Mouse (Mus musculus) 3T3-L1 (cell line): Measurements from ENCODE around the gene Gpx4.
A peak's percentile ranks its signal among the peaks of the same experiment; 100 is the strongest.
"Not testable (repeated sequence)": the region's sequence is repeated elsewhere in the genome, so short reads cannot be mapped to it uniquely, and the experiment has no call there.

ENCODE experiments used
- DNase-seq: peaks from one replicate; pipeline ENCODE4 v3.0.0-alpha.2; 2015; ENCODE audit warnings: low read depth, low spot score

Gene Gpx4

DNA sequence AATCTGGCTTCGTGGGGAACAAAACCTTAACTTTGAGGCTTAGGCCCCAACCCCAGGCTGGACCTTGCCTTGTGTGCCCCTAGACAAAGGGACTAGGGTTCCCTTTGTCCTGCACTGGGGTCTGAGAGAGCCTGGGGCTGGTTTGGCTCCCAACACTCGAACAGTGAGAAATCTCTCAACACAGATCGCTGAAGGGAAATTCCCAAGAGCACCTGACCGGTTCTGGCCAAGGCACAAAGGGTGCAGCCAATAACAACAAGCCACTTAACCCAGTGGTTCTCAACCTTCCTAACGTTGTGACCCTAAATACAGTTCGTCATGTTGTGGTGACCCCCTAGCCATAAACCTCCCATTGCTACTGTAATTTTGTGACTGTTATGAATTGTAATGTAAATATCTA is 3.3 kb downstream of the Gpx4 start:
- no peak for DNase-seq

DNA sequence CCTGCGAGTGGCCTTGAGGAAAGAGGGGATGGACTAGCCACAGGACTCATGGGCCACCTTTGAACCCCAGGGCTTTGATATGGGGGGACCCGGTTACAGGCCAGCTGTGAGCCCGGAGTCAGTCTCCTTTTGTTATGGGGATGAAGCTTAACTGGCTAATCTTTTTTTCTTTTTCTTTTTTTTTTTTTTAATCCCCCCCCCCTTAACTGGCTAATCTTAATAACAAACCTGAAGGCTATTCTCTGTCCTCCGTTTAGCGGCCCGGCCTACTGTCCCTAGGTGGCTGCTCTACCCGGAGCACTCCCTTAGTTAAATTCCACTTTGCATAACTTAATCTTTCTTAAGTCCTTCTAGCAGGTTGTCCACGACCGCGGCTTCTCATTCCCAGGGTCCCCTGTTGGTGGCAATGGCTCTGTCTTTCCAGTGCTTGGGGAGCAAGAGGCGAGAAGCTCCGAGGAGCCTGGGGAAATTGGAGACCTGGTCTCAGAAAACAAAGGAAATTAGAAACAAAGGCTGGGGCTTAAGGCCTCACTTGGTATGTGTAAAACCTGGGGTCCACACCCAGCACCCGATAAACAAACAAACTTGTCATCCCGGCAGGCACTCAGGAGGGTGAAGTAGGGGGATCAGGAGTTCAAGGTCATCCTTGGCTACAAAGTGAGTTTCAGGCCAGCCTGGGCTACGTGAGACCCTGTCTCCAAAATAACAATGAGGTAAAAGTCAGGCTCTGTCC is 4.1 kb downstream of the Gpx4 start:
- no peak for DNase-seq

DNA sequence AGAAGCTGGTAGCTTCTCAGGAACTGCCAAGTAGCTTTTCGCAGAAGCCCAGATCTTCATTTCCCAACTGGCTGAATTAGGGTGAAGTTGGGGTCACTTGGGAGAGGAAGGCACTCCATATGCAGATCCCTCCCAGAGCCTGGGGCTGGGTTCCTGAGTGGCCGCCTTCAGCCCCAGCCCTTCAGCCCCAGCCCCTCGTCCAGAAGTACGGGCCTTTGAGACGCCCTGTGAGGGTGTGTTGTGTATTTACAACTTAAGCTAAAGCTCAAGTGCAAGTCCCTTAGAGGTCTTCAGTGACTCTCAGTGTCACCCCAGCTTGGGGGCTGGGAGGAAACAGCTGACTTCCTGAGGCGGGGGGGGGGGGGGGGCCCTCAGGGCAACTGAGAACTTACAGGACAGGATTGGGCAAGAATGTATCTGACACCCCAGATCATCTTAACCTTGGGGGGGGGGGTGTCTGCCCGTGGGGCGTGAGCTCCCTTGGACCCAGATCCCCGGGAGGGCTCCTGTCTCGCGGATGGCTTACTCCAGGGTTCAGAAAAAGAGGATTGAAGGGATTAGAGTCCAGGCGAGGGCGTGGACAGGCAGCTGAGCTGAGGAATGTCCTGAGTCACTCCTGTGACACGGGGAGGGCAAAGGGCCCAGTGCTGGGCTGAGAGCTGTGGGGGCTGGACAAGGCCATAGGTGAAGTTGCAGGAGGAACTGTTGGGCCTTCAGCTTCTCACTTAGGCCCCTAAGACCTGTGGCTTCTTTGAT is 4.8 kb downstream of the Gpx4 start:
- peak; percentile 90 for DNase-seq

DNA sequence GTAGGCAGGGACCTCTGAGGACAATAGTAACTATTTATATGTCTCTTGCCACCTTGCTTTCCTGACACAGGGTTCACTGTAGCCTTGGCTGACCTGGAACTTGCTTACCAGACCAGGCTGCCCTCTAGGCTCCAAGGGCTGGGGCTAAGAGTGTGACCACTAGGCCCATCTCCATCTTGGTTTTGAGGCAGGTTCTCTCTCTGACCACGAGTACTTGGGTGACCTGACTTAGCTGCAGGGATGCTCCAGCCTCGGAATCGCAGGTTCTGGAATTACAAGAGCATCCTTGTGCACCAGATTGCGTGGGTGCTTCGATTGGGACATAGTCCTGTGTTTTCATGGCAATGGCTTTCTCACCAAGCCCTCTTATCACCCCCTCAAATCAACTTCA is 5.4 kb downstream of the Gpx4 start:
- no peak for DNase-seq

DNA sequence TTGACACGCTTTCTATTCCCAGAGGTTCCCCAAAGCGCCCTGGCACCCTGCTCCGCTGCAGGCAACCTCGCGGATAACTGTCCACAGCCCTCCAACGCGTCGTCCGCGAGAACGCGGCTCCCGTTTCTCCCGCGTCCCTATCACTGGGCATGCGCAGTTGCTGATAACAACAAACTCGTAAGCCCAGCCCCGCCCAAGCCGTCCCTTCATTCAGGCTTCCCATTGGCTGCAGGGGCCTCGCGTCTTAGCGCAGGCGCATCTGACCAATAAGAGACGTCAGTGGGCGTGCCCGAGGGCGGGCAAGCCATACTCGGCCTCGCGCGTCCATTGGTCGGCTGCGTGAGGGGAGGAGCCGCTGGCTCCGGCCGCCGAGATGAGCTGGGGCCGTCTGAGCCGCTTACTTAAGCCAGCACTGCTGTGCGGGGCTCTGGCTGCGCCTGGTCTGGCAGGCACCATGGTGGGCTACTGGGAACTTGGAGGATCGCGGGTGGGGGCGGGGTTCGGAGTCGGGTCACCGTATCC is 6.4 kb downstream of the Gpx4 start:
- peak; percentile 99 for DNase-seq

DNA sequence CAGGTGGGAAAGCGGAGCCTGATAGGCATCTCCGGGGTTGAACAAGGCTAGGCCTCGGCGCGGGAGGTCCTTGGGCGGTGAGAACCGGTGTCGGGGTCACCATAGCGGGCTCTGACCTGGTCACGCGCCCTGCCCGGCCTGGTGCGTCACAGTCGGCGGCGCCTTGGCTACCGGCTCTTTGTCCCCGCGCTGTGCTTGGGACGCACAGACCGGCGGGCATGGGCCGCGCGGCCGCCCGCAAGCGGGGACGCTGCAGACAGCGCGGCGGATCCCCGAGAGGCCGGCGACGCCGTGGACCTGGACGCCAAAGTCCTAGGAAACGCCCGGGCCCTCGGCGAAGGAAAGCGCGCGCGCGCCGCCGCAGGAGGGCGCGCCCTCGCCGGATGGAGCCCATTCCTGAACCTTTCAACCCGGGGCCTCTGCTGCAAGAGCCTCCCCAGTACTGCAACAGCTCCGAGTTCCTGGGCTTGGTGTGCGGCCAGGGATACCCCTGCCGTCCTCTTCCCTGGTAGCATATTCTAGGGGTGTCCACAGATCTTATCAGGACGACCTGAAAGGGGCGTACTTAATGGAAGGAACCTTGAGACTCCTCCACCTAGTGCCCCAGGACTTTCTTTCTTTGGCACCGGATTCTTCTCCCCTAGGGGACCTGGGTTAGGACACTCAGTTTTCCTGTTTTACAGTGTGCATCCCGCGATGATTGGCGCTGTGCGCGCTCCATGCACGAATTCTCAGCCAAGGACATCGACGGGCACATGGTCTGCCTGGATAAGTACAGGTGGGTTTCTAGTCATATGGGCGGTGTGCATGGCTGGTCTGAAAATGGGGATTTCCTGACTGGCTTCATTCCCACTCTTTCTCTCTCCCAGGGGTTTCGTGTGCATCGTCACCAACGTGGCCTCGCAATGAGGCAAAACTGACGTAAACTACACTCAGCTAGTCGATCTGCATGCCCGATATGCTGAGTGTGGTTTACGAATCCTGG is 7.2 kb downstream of the Gpx4 start:
- peak; percentile 68 for DNase-seq

DNA sequence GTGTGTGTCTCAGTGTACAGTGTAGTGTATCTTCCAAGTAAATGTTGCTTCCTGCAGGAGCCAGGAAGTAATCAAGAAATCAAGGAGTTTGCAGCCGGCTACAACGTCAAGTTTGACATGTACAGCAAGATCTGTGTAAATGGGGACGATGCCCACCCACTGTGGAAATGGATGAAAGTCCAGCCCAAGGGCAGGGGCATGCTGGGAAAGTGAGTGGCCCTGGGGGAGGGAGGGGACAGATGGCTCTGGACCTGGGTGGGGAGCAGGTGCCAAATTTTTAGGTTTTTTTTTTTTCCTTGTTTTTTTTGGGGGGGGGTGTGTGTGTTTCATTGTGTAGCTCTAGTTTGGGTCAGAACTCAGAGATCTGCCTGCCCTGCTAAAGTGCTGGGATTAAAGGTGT is 7.9 kb downstream of the Gpx4 start:
- DNase-seq = not testable (repeated sequence)

DNA sequence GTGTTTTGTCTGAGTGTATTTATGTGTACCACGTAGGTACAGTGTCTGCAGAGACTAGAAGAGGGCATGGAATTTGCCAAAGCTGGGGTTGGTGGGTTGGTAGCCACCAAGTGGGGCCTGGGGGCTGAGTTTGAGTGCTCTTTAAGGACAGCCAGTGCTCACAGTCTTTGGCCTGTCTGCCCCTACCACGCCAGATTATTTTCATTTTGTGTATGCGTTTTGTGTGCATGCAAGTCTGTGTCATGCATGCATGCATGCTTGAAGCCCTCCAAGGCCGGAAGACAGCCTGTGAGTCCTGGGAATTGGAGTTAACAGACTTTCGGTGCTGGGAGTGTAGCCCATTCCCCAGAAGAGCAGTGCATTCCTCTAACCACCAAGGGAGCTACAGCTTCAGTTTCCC is 8.4 kb downstream of the Gpx4 start:
- no peak for DNase-seq

DNA sequence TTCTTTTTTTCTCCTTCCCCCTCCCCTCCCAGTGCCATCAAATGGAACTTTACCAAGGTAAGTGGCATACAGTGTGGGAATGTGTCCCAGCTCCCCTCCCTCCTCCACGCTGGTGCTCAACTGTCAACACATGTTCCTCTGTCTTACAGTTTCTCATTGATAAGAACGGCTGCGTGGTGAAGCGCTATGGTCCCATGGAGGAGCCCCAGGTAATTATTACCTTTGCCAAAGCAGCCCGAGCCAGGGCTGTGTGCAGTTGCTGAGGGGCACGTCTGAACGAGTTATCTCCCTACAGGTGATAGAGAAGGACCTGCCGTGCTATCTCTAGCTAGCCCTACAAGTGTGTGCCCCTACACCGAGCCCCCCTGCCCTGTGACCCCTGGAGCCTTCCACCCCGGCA is 8.9 kb downstream of the Gpx4 start:
- DNase-seq = no peak

DNA sequence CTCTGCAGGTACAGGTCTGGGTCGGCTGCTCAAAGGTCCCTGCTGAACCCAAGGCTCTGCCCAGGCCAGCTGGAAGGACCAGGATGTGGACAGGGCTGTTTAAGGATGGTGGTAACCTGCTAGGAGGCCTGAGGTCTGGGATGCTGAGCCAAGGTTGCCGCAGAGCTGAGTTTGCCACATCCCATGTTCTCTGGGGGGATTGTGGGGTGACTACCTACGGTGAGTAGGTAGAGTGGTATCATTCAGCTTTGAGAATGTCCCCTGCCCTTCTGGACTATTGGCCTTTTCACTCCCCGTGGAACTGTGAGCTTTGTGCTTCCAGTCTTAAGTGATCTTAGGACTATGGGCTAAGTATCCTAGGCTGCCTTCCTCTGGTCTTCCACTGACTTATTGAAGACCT is 9.5 kb downstream of the Gpx4 start:
- no peak for DNase-seq

DNA sequence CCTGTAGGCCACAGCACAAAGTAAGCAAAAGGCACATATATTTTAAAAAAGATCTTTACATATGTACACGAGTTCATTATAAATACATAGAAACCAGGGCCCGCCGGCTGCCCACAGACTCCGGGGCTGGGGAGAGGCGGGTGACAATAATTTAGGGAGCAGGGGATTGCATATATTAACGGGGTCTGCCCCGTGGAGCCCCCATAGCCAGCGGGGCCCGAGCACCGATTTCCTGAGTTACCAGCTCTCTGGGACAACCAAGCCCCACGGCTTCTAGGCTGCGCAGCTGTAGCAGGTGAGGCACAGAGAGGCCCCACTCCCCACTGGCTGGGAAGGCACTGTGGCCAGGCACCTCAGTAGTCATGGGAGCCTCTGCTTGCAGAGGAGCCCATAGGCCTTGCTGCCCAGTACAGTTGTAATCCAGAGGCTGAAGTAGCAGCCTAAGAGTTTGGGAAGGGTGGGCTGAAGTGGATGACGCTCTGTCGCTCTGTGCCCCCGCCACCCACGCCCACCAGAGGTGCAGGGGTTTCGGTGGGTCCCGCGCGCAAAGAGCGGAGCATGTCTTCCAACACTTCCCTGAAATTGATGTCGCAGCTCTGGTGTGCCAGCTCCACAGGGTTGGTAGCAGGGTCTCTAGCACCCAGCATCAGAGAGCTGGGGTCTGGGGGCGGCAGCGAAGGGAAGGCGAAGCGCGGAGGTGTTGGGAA is 10.2 kb downstream of the Gpx4 start:
- no peak for DNase-seq

DNA sequence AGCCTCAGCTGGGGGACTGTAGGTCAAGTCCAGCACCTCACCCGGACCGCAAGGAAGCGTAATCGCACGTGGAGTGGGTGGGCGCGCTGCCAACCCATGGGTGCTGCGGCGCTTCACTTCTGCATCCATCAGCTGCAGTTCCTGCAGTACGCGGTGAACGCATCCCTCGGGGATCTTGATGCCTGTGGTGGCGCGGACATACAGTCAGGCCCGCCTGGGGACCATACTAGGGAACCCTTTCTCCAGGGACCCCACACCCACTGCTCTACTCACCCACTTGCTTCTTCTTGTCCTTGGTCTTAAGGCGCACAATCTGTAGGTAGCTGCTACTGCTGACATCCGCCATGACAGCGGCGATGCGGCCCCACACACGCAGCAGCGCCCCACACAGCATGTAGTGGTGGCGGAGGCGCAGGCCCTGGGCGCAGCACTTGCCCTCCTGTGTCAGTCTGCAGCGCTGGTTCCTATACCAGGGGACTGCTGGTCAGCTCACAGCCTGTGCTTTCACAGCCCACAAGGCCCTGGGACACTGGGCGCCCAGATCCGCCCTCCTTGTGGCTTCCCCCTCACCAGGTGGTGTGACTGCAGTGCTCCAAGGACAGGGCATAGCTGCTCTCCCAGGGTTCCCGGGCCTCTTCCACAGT is 10.8 kb downstream of the Gpx4 start:
- no peak for DNase-seq

DNA sequence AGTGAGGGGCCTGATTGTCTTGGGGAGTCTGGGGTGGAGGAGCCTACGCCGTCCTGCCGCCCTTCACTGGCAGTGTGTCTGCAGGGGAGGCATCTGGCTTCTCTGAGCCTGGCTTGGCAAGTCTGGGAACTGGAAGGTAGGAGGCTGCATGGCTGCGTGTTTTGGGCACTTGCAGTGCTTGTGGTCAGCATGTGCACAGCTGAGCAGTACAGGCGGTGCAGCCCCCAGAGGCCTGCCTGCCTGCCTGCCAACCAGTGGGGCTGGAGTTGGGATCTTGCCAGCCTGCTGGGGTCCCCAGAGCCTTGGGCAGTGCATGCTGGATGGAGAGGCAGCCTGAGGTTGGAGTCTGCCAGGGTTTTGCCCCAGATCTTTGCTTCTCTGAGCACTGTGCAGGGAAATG is 16.1 kb downstream of the Gpx4 start:
- DNase-seq = no peak

DNA sequence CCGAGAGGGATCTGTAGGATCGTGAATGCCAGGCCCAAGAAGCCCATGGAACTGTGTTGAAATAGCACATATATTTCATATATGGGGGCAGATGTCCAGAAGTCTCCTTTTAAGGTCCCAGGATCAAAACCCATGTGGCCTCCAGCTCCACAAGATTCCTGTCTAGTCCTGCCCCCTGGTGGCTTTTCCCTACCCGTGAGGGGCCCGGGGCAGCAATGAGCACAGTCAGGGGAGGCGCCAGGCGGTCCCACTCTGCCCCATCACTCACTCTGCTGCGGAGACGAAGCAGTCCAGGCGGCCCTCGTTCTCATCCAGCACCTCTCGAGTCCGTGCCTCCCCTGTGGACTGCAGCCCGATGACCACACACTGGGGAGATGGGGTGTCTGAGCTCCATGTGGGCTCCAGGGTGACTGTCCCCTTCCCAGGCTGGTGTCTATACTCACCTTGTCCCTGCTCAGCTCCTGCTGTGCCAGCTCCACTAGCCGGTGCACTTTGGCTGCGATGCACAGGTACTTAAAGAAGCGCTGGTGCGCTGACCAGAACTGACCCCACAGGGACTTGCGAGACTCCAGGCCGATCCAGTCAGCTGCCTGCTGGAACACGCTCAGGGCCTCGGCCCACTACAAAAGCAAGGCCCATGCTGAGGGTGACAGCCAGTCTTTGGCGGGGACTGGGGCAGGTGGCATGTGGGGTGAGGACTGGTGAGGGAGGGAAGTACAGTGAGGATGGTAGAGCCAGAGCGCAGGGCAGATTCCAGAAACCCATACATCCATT is 17.1 kb downstream of the Gpx4 start:
- DNase-seq = no peak

DNA sequence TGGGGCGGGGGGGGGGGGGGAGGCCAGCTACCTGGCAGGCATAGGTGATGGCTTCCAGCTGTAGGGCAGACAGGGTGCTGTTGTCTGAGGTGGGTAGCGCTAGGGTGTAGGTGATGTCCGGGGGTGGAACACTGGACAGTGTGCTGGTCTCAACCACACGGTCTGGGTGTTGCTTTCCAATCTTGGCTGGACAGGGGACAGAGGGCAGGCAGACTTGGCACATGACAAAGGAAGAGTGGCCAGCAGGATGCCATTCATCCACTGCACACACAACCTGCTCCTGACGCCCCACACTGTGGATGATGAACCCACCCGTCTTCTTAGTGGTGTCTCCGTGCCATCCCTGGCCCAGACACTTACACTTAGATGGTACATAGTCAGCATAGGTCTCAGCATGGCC is 22.3 kb downstream of the Gpx4 start:
- no peak for DNase-seq

DNA sequence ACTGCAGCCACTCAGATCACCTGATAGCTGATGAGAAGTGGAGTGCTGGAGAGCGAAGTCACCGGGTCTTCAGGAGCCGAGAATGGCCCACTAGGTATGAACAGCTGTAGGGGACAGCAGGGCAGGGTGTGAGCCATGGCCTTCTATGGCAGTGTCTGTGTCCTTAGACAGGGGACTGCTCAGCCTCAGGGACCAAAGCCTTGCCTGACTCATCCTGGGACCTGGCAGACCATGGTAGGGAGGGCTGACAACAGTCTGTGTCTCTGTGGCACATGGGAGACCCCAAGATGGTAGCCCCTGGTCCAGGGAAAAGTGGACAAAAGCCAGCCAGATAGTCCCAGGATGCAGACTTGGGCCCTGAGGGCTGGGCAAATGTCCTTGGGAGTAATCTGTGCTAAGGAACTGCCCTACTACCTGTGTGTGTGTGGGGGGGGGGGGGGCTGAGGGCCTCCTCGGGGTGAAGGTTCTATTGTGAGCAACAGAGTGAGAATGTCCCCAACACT is 23.0 kb downstream of the Gpx4 start:
- DNase-seq = no peak

DNA sequence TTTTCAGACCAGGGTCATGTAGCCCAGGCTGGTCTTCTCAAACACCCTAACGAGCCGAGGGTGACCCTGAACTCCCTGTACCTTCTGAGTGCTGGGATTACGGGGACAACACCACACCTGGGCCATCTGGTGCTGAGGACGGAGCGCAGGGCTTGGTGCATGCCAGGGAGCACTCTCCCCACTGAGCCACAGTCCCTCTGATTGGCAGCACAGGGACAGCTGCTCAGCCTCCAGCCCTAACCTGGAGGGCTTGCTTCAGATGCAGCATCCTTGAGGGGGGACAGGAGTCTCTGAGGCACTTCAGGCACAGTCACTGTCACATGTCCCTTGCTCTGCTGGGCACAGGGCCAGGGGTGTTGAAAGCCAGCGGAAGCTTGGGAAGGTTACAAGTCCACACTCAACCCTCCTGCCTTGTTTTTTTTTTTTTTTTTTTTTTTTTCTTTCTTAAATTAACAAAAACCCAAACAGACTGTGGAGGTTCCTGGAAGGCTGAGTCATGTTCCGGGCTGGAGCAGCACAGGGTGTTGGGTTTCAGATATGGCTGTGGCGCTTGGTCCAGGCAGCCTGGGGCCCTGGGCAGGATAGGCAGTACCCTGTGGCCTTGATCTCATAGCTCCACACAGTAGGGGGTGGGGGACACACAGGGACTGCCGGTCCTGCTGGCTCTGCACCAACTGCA is 24.0 kb downstream of the Gpx4 start:
- DNase-seq = peak; percentile 97

DNA sequence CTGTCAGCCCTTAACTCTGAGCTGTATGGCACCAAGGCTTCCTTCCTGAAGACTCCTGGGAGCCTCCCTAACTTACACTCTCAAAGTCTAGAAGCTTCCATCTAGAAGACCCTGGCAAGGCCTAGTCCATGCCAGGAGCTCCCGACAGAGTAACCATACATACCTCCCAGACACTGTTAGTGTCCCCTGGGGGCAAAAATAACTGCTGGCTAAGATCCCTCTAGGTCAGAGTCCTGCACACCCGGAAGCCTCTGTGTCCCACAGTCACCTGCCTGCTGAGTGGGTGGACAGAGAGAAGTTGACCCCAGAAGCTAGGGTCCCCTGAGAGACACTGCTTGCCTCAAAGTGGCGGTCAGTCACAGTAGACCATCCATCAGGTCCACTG is 24.5 kb downstream of the Gpx4 start:
- DNase-seq = no peak
